8 mouse cellular contexts compared by ENCODE assay signal in genomic region chr6:70844896-70845646, GRCm38 (mm10). TPM values are rescaled to one million over a fixed set of nuclear protein-coding genes. Genes with fewer than 3 reads are reported as not detected.
DNase-seq lines count a peak whose midpoint lies in the region; ATAC-seq lines count a peak whose summit lies in the region.

No protein-coding gene starts in this region.

- H3K4me2 ChIP-seq in neural tube, embryonic 11.5 days (ENCODE audit: low read depth), result peak overlapping the region; percentile 71
- H3K4me2 ChIP-seq in embryonic facial prominence, embryonic 11.5 days (ENCODE audit: low read depth, low read length), result peak overlapping the region; percentile 76
- peak overlapping the region; percentile 78 for H3K4me2 ChIP-seq in hindbrain, embryonic 16.5 days (ENCODE audit: low read length)

- H3K4me1 ChIP-seq in neural tube, embryonic 11.5 days (ENCODE audit: control insufficient read depth, insufficient read depth, low read length), result peaks cover 8% of the 10 kb centered on the region; the same call in 1 of the 2 replicates
- 0 out of 2 replicates have a peak, but pooled peaks cover 3% of the 10 kb centered on the region for H3K4me1 ChIP-seq in embryonic facial prominence, embryonic 11.5 days (ENCODE audit: control insufficient read depth, insufficient read depth, low read length)
- H3K4me1 ChIP-seq in hindbrain, embryonic 16.5 days (ENCODE audit: control insufficient read depth, insufficient read depth, low read depth, low read length), result peaks cover 24% of the 10 kb centered on the region
- peaks cover 61% of the 10 kb centered on the region for H3K4me1 ChIP-seq in megakaryocyte, embryonic 14.5 days

- H3K27ac ChIP-seq in neural tube, embryonic 11.5 days (ENCODE audit: low read depth, low read length), result peak overlapping the region; percentile 82
- H3K27ac ChIP-seq in embryonic facial prominence, embryonic 11.5 days (replicated peaks; ENCODE audit: low read depth, low read length), result no peak overlapping the region
- peak overlapping the region; percentile 91 for H3K27ac ChIP-seq in hindbrain, embryonic 16.5 days (ENCODE audit: low read depth, low read length)

- peak overlapping the region; percentile 90 for H3K4me3 ChIP-seq in neural tube, embryonic 11.5 days (ENCODE audit: low read depth, low read length)
- peak overlapping the region; percentile 84 for H3K4me3 ChIP-seq in embryonic facial prominence, embryonic 11.5 days (ENCODE audit: low read depth, low read length)
- H3K4me3 ChIP-seq in hindbrain, embryonic 16.5 days (ENCODE audit: low read length), result peak overlapping the region; percentile 95
- H3K4me3 ChIP-seq in megakaryocyte, embryonic 14.5 days (replicated peaks), result peak overlapping the region; percentile 96

- peak; percentile 8; the same call in 1 of the 2 replicates for ATAC-seq in cerebellum, adult (ENCODE audit: insufficient number of reproducible peaks, low FRiP score, low TSS enrichment)
- ATAC-seq in neural tube, embryonic 11.5 days (ENCODE audit: insufficient read depth, low FRiP score, low TSS enrichment), result no peak
- no peak for ATAC-seq in embryonic facial prominence, embryonic 11.5 days (replicated peaks; ENCODE audit: insufficient number of reproducible peaks, low FRiP score, low TSS enrichment, low read depth)
- ATAC-seq in hindbrain, embryonic 16.5 days, result no peak

- H3K27me3 ChIP-seq in neural tube, embryonic 11.5 days (ENCODE audit: control insufficient read depth, insufficient read depth, low read length), result no peaks in the 10 kb centered on the region
- H3K27me3 ChIP-seq in embryonic facial prominence, embryonic 11.5 days (ENCODE audit: control insufficient read depth, insufficient read depth, low read length), result no peaks in the 10 kb centered on the region
- no peaks in the 10 kb centered on the region for H3K27me3 ChIP-seq in hindbrain, embryonic 16.5 days (replicated peaks; ENCODE audit: control insufficient read depth, insufficient read depth, low read length)
- no peaks in the 10 kb centered on the region for H3K27me3 ChIP-seq in megakaryocyte, embryonic 14.5 days (replicated peaks)

- H3K9me3 ChIP-seq in neural tube, embryonic 11.5 days (ENCODE audit: control insufficient read depth, low read length), result no peaks in the 10 kb centered on the region
- no peaks in the 10 kb centered on the region for H3K9me3 ChIP-seq in embryonic facial prominence, embryonic 11.5 days (replicated peaks; ENCODE audit: control insufficient read depth, low read length)
- no peaks in the 10 kb centered on the region for H3K9me3 ChIP-seq in hindbrain, embryonic 16.5 days (ENCODE audit: control insufficient read depth, low read length)
- H3K9me3 ChIP-seq in megakaryocyte, embryonic 14.5 days, result no peaks in the 10 kb centered on the region

- WGBS in neural tube, embryonic 11.5 days, result 2% methylated on average over 38 of the region's 38 CpGs
- WGBS in embryonic facial prominence, embryonic 11.5 days, result 1% methylated on average over 38 of the region's 38 CpGs
- WGBS in hindbrain, embryonic 16.5 days, result under 1% methylated on average over 38 of the region's 38 CpGs

- no peak for DNase-seq in cerebellum, adult 11 months
- peak; percentile 40 for DNase-seq in neural tube, embryonic 11.5 days (ENCODE audit: low spot score)
- no peak for DNase-seq in neural tube, embryonic 10.5 days (ENCODE audit: extremely low spot score, low spot score)
- DNase-seq in embryonic facial prominence, embryonic 11.5 days (ENCODE audit: low spot score), result peak; percentile 7
- DNase-seq in thymus, postnatal 14 days, result peak; percentile 62

- H3K36me3 ChIP-seq in neural tube, embryonic 11.5 days (ENCODE audit: control insufficient read depth, insufficient read depth, low read length), result no peaks in the 10 kb centered on the region
- H3K36me3 ChIP-seq in embryonic facial prominence, embryonic 11.5 days (replicated peaks; ENCODE audit: control insufficient read depth, insufficient read depth, low read depth, low read length), result no peaks in the 10 kb centered on the region
- H3K36me3 ChIP-seq in hindbrain, embryonic 16.5 days (ENCODE audit: control insufficient read depth, insufficient read depth, low read length), result no peaks in the 10 kb centered on the region
- peaks cover 5% of the 10 kb centered on the region for H3K36me3 ChIP-seq in megakaryocyte, embryonic 14.5 days (replicated peaks; ENCODE audit: low read length)

- peak overlapping the region; percentile 82 for H3K9ac ChIP-seq in neural tube, embryonic 11.5 days (ENCODE audit: low read length)
- peak overlapping the region; percentile 69 for H3K9ac ChIP-seq in embryonic facial prominence, embryonic 11.5 days (replicated peaks; ENCODE audit: low read length)
- H3K9ac ChIP-seq in hindbrain, embryonic 16.5 days (ENCODE audit: low read depth, low read length), result peak overlapping the region; percentile 87

RNA-seq across cellular contexts. Expression of gene Eif2ak3, which starts 0.8 kb away (rescaled TPM):
- polyA plus RNA-seq in neural tube, embryonic 11.5 days (2014; fragmentation: Nextera tagmentation; extraction: Ambion mirVana), result 10.7 and 10.9 TPM in 2 replicates
- 8.4 and 9.1 TPM in 2 replicates for polyA plus RNA-seq in embryonic facial prominence, embryonic 11.5 days (2014; fragmentation: Nextera tagmentation; extraction: Ambion mirVana)
- polyA plus RNA-seq in hindbrain, embryonic 16.5 days (2015; fragmentation: Nextera tagmentation; extraction: Ambion mirVana), result 10.4 and 11.8 TPM in 2 replicates
- 0.71 and 2.2 TPM in 2 replicates for polyA plus RNA-seq in megakaryocyte, embryonic 14.5 days (2012; ENCODE audit: insufficient read depth, low replicate concordance)

RNA-seq across cellular contexts. Expression of gene Rpia, which starts 53.0 kb away (rescaled TPM):
- 1.8 and 1.9 TPM in 2 replicates for polyA plus RNA-seq in neural tube, embryonic 11.5 days (2014; fragmentation: Nextera tagmentation; extraction: Ambion mirVana)
- polyA plus RNA-seq in embryonic facial prominence, embryonic 11.5 days (2014; fragmentation: Nextera tagmentation; extraction: Ambion mirVana), result 2.0 and 2.1 TPM in 2 replicates
- 2.1 and 2.3 TPM in 2 replicates for polyA plus RNA-seq in hindbrain, embryonic 16.5 days (2015; fragmentation: Nextera tagmentation; extraction: Ambion mirVana)
- polyA plus RNA-seq in megakaryocyte, embryonic 14.5 days (2012; ENCODE audit: insufficient read depth, low replicate concordance), result 7.0 and 25.9 TPM in 2 replicates

Comparison
In these comparisons a context has a peak if more than half of its experiments do, and no peak if none do; other contexts are left out.
1. DNase-seq: peak in neural tube, embryonic 11.5 days (single experiment), embryonic facial prominence, embryonic 11.5 days (single experiment) and thymus, postnatal 14 days (single experiment); none in cerebellum, adult 11 months (single experiment) and neural tube, embryonic 10.5 days (single experiment).
2. Peak in every context shown above with its lines, with median percentiles within 50 percentile points of each other: H3K4me2 ChIP-seq, H3K4me3 ChIP-seq and H3K9ac ChIP-seq.